Mouse (Mus musculus) thymus, adult 2 months (tissue): ENCODE data around the gene Olfr288. TPM values are rescaled to one million over a fixed set of nuclear protein-coding genes. Genes with fewer than 3 reads are reported as not detected.
A peak's percentile ranks its signal among the peaks of the same experiment; 100 is the strongest.

Source experiments
- DNase-seq: peaks from one replicate; pipeline ENCODE4 v3.0.0; 2021
- H3K27ac ChIP-seq: fragments of 200-500 bp; 2 replicates; pipeline ENCODE4 v1.5.1; 2012; ENCODE audit warnings: low read length, control low read depth; ENCODE audit not compliant: control insufficient read depth, insufficient read depth
- H3K27me3 ChIP-seq: fragments of 200-500 bp; 2 replicates; pipeline ENCODE4 v1.6.1; 2012; ENCODE audit warnings: mild to moderate bottlenecking, low read length, moderate library complexity, mixed read lengths; ENCODE audit not compliant: control insufficient read depth, insufficient read depth
- H3K36me3 ChIP-seq: fragments of 200-500 bp; 2 replicates; pipeline ENCODE4 v1.6.1; 2012; ENCODE audit warnings: mild to moderate bottlenecking, low read length, moderate library complexity; ENCODE audit not compliant: control insufficient read depth, insufficient read depth
- H3K4me1 ChIP-seq: fragments of 200-500 bp; replicated peaks from 2 replicates; pipeline ENCODE4 v1.6.1; 2012; ENCODE audit warnings: low read length; ENCODE audit not compliant: control insufficient read depth, insufficient read depth
- H3K4me3 ChIP-seq: fragments of 200-500 bp; 2 replicates; pipeline ENCODE4 v1.5.1; 2012; ENCODE audit warnings: mild to moderate bottlenecking, low read length, control low read depth, moderate library complexity; ENCODE audit not compliant: control insufficient read depth, insufficient read depth
- CTCF ChIP-seq: fragments of 200-500 bp; IDR thresholded peaks from 2 replicates; pipeline ENCODE4 v1.5.1; 2012; ENCODE audit warnings: mild to moderate bottlenecking, control low read depth, low read length, moderate library complexity, borderline replicate concordance; ENCODE audit not compliant: control insufficient read depth, poor library complexity, insufficient read depth; ENCODE audit errors: extremely low read depth
- POLR2A ChIP-seq: fragments of 200-500 bp; IDR thresholded peaks from 2 replicates; pipeline ENCODE4 v1.6.1; 2012; ENCODE audit warnings: mild to moderate bottlenecking, low read length, control low read depth, moderate library complexity; ENCODE audit not compliant: control insufficient read depth, poor library complexity, insufficient read depth; ENCODE audit errors: extremely low read depth
- WGBS: fragments of 180-500 bp; shearing (Covaris S2); methylation state at CpG from one replicate; pipeline ENCODE4 v1.1.7; 2018; 5-methylcytosine and 5-hydroxymethylcytosine counted together
- polyA plus RNA-seq: library from polyadenylated mRNA; depleted of rRNA; stranded (reverse); fragments of >200 nt; gene quantifications from 2 replicates; pipeline ENCODE4 v1.2.3, GENCODE M21; 2012

Olfr288 gene
- polyA plus RNA-seq, 1 experiment: not detected

DNA sequence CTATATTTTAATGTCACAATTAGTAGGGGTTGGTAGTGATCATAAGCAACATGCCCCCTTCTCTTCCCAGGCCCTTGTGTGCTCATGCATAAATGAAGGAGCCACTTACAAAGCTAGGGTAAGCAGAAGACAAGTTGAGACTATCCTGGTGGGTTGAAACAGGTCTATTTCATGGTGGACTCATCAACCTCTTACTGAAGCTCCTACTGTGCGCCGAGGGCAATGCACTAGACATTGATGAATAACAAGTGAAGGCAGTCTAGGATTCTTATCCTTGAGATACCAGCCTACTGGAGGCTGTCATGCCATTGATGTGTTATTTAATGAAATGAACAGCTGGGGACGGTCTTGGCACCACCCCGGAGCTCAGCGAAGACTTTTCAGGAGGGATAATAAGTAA is 40.1 kb downstream of the Olfr288 start:
- H3K4me3 ChIP-seq: no peak overlapping the region
- H3K27ac ChIP-seq: no peak overlapping the region
- no peak for DNase-seq
- TF ChIP-seq POLR2A (no peak), CTCF (no peak)
- no peaks in the 10 kb centered on the region for H3K36me3 ChIP-seq
- 96% methylated on average over 5 of the region's 5 CpGs for WGBS
- no peaks in the 10 kb centered on the region for H3K27me3 ChIP-seq
- no peaks in the 10 kb centered on the region for H3K4me1 ChIP-seq

DNA sequence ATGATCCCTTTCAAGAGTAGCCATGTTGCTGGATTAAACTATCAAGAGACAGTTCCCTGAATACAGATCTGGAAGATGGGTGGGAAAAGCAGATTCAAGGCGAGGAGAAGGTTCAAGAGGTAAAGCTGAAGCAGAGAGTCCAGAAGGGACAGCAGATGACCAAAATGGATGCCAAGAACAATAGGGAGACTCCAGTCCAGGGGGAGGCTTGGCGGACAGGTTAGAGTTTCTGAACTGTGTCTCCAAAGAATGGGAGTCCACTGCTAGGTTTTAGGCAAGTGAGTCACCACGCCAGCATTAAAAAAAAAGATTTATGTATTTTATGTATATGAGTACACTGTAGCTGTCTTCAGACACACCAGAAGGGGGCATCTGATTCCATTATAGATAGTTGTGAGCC is 40.7 kb downstream of the Olfr288 start:
- DNase-seq: no peak
- 91% methylated on average over 3 of the region's 3 CpGs for WGBS
- Histone ChIP-seq H3K27ac (no peak overlapping the region), H3K4me3 (no peak overlapping the region), H3K36me3 (no peaks in the 10 kb centered on the region), H3K27me3 (no peaks in the 10 kb centered on the region), H3K4me1 (no peaks in the 10 kb centered on the region)
- TF ChIP-seq CTCF (no peak), POLR2A (no peak)

DNA sequence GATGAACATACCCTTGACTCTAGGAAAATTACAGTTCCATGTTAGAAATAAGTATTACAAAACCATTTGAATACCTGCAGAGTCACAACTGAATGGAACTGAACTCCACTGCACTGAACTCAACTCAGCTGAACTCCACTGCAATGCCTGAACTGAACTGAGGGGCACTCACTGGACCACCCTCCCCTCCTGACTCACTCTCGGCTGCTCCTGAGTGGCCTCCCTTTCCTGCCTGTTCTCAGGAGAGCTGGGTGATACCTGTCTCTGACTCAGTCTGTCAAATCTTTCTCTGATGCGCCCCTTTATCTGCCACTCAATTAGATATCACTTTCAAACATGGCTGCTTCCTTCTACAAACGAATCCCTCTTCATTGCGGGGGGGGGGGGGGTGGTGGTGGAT is 41.2 kb downstream of the Olfr288 start:
- no peaks in the 10 kb centered on the region for H3K36me3 ChIP-seq
- no peak for TF ChIP-seq CTCF
- H3K27ac ChIP-seq: no peak overlapping the region
- 71% methylated on average over 4 of the region's 4 CpGs for WGBS
- H3K4me1 ChIP-seq: no peaks in the 10 kb centered on the region
- H3K27me3 ChIP-seq: no peaks in the 10 kb centered on the region
- H3K4me3 ChIP-seq: no peak overlapping the region
- DNase-seq: no peak

- Histone ChIP-seq H3K27me3 (no peaks in the 10 kb centered on the region), H3K4me3 (no peak overlapping the region), H3K36me3 (no peaks in the 10 kb centered on the region), H3K27ac (no peak overlapping the region), H3K4me1 (no peaks in the 10 kb centered on the region)
- DNase-seq: peak; percentile 11
- TF ChIP-seq CTCF (no peak), POLR2A (no peak)
- 37% methylated on average over 3 of the region's 3 CpGs for WGBS
Observed at GRCm38 (mm10) chr15:98153625-98154024, 41.7 kb downstream of the Olfr288 start.

GRCm38 (mm10) chr15:98152916-98153315 is 42.4 kb downstream of the Olfr288 start:
- TF ChIP-seq POLR2A (no peak), CTCF (no peak)
- no peak overlapping the region for H3K27ac ChIP-seq
- H3K36me3 ChIP-seq: no peaks in the 10 kb centered on the region
- H3K4me1 ChIP-seq: no peaks in the 10 kb centered on the region
- no peaks in the 10 kb centered on the region for H3K27me3 ChIP-seq
- no peak overlapping the region for H3K4me3 ChIP-seq
- no peak for DNase-seq
- 87% methylated on average over 7 of the region's 7 CpGs for WGBS

GRCm38 (mm10) chr15:98149166-98149602 is 46.2 kb downstream of the Olfr288 start:
- 78% methylated on average over 10 of the region's 10 CpGs for WGBS
- Histone ChIP-seq H3K36me3 (no peaks in the 10 kb centered on the region), H3K27me3 (no peaks in the 10 kb centered on the region), H3K4me3 (no peak overlapping the region), H3K27ac (no peak overlapping the region), H3K4me1 (peaks cover 10% of the 10 kb centered on the region)
- no peak for TF ChIP-seq CTCF
- TF ChIP-seq POLR2A: no peak
- DNase-seq: no peak

GRCm38 (mm10) chr15:98148356-98148755 is 47.0 kb downstream of the Olfr288 start:
- TF ChIP-seq CTCF: no peak
- TF ChIP-seq POLR2A: no peak
- H3K36me3 ChIP-seq: no peaks in the 10 kb centered on the region
- no peak overlapping the region for H3K4me3 ChIP-seq
- 99% methylated on average over 3 of the region's 3 CpGs for WGBS
- H3K4me1 ChIP-seq: peaks cover 10% of the 10 kb centered on the region
- DNase-seq: no peak
- no peaks in the 10 kb centered on the region for H3K27me3 ChIP-seq
- H3K27ac ChIP-seq: no peak overlapping the region

- Histone ChIP-seq H3K36me3 (peaks cover 12% of the 10 kb centered on the region; the same call in 1 of the 2 replicates), H3K27ac (no peak overlapping the region), H3K27me3 (no peaks in the 10 kb centered on the region), H3K4me1 (peaks cover 10% of the 10 kb centered on the region), H3K4me3 (peak overlapping the region; percentile 95)
- WGBS: 2% methylated on average over 38 of the region's 38 CpGs
- DNase-seq: peak; percentile 88
- TF ChIP-seq CTCF (0 out of 2 replicates have a peak, but pooled peaks have one; percentile 35), POLR2A (peak; percentile 58; the same call in 1 of the 2 replicates)
Observed at GRCm38 (mm10) chr15:98145559-98146181, 49.7 kb downstream of the Olfr288 start.
